Mouse (Mus musculus) v-Abl transformed pro-B cells (cell line): ENCODE results near the gene Tmigd3.

Source experiments
- in situ Hi-C, 2 experiments: fragments of 400-800 bp; cut with MboI; formaldehyde crosslinking; loops; one replicate each; pipeline ENCODE4 v1.15.1; 2025; ENCODE audit not compliant: unreplicated experiment in 2 of 2

Gene Tmigd3

GRCm38 (mm10) chr3:105870558-105870957 is at the start of gene Tmigd3, which contains the start of gene Adora3:
Gene Tmigd3, plus strand, starts transcription at chr3:105870903.
Gene Adora3, plus strand, starts transcription at chr3:105870858.
- in situ Hi-C loops: no loop called here

DNA sequence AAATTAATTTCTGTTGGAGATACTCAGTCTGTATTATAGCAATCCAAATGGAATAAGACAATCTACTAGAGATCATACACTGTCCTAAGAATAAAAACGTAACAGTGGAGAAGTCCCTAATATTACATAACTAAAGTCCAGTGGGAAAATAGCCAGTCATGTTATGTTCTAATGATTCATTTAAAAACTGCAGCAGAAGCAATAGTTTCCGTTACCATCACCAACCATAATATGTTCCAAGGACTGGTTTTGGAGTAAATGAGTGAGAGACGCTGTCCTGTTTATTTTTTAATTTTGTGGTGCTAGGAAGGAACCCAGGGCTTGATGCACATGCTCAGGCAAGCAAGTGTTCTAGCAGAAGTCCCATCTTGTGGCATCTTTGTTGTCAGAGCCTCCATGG is 49.2 kb upstream of the Tmigd3 start:
- in situ Hi-C loops: loop anchor here in 1 of 2 experiments (5.0 kb wide), 1 partner anchor 71 kb away; no protein-coding TSS in a partner anchor

GRCm38 (mm10) chr3:105823609-105824008 is 47.1 kb upstream of the Tmigd3 start:
- in situ Hi-C loops: loop anchor here in 1 of 2 experiments (5.0 kb wide), 1 partner anchor 69 kb away; no protein-coding TSS in a partner anchor

GRCm38 (mm10) chr3:105824103-105824502 is 46.6 kb upstream of the Tmigd3 start:
- in situ Hi-C loops: loop anchor here in 1 of 2 experiments (5.0 kb wide), 1 partner anchor 68 kb away; no protein-coding TSS in a partner anchor

GRCm38 (mm10) chr3:105824704-105825103 is 46.0 kb upstream of the Tmigd3 start:
- in situ Hi-C loops: loop anchor here in 1 of 2 experiments (5.0 kb wide), 1 partner anchor 68 kb away; no protein-coding TSS in a partner anchor

DNA sequence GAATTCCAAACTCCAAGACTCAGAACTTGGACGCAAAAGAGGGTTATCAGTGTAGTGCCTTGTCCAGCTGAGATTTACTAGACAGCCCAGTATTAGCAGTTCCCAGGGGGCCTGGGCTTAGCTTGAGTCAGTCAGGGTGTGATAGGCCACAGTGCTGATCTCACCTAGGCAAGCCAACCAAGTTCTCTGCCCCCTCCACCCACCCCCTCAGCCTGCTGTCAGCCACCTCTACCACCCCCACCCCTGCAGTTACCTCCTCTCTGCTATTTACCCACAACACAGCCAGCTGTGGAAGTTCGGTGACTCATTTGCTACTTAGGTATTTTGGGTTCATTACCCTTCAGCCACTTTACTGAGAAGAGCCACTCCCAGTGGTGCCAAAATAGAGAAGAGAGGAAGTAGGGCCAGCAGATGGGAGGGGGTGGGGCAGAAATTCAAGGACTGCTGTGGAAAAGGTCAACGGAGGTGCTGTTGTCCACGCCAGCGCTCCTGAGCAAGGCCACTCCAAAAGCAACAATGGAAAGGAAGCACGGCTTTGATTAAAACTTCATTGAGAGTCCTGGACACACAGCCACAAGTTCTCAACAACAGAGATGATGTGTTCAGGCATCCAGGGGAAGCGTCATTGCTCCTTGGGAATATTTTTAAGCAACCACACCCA is 45.1 kb upstream of the Tmigd3 start:
- in situ Hi-C loops: no loop called here

DNA sequence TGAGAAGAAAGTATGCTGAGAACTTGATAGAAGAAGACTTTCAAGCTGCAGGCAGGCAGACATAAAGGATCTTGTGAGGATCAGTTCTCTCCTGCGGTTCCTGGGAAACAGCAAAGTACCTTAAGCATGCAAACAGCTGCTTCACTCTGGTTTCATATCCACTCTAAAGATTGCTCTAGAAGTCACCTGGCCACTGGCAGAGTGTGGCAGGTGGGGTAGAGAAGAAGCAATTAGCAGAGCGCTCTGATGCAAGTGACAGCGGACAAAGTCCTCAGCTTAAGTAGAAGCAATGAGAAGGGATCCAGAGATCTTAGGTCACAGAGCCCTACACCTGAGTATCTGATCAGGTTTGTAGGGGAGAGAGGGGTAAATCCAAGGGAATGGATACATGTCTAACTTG is 39.1 kb upstream of the Tmigd3 start:
- in situ Hi-C loops: no loop called here

GRCm38 (mm10) chr3:105835875-105836274 is 34.8 kb upstream of the Tmigd3 start:
- in situ Hi-C loops: no loop called here

DNA sequence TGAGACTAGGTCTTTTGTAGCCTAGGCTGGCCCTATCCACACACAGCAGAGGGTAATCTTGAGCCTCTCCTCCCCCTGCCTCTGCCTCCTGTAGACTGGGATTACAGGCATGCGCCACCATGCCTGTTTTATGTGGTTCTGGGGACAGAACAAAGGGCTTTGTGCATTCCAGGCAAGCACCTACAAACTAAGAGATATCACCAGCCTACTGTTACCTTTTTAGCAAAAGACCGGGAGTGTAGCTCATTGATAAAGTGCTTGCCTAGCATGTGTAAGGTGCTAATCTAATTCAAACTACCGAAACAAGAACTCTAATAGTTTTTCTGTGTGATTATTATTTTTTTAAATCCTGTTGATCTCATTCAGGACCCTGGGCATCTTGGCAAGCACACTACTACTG is 33.8 kb upstream of the Tmigd3 start:
- in situ Hi-C loops: no loop called here

DNA sequence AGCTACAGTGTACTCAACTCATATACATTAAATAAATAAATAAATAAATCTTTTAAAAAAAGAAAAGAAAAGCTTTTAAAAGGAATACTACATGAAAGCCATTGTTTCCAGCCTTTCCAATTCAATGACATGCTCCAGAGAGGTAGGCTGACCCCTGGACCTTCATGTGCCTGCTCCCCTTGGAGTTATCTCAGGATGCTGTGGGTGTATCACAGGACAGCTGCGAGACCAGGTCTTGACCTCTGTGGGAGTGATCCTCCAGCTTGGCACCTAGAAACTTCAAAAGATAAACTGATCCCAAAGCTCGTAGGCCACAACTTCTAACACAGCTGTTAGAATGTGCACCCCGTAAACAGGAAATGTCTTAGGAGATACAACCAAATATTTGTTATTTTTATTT is 32.0 kb upstream of the Tmigd3 start:
- in situ Hi-C loops: no loop called here

DNA sequence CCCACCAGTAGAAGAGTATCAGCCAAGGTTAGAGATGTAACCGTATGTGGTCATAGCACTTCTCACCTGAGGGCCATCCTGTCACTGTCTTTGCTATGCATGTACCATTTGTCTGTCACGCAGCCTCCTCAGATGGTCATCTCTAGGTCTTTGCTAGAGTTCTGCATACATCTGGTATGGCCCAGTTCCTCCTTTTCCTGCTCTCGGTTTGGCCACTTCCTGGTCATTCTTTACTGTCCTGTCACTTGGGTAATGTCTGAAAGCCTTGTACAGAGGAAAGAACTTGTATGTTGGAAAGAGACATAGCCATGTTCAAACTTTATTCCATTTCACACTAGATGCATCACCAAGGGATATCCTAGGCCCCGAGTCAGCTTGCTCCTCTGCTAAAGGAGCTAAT is 30.9 kb upstream of the Tmigd3 start:
- in situ Hi-C loops: no loop called here

GRCm38 (mm10) chr3:105846294-105847069 is 24.2 kb upstream of the Tmigd3 start:
- in situ Hi-C loops: no loop called here

- in situ Hi-C loops: no loop called here
Measured at GRCm38 (mm10) chr3:105853781-105854180, 16.9 kb upstream of the Tmigd3 start.

DNA sequence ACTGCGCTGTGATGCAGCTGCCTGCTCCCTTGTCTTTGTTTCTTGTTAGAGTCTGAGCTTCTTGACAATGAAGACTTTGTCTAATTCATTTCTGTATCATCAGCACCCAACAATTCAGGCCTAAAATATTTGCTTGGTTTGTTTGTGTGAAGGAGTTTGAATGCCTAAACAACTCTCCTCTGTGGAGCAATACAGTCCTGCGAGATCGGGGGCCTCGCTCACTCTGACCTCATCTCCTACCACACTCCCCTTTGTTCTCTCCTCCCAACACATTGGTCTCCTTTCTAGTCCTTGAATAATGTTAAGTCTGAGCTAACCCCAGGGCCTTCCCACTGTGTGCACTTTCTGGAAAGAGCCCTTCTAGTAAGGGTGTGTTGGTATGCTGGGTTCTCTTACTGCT is 15.9 kb upstream of the Tmigd3 start:
- in situ Hi-C loops: no loop called here

DNA sequence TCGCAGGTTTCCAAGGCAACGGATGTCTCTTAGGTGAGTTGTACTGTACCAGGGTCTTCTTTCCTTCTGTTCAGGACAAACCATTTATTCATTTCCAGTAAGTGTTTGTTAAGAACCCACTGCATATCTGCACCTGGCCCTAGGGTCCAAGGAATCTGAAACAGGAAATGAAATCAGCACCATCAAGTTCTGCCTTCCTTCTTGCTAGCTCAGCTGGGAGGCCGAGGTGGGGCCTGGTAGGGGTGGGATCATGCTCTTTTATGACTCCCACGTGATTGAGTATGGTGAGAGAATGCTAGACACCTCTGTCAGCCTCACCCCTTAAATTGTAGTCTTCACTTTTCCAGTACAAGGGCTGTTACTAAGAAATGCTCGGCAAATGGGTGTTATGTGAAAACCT is 13.2 kb upstream of the Tmigd3 start:
- in situ Hi-C loops: no loop called here

DNA sequence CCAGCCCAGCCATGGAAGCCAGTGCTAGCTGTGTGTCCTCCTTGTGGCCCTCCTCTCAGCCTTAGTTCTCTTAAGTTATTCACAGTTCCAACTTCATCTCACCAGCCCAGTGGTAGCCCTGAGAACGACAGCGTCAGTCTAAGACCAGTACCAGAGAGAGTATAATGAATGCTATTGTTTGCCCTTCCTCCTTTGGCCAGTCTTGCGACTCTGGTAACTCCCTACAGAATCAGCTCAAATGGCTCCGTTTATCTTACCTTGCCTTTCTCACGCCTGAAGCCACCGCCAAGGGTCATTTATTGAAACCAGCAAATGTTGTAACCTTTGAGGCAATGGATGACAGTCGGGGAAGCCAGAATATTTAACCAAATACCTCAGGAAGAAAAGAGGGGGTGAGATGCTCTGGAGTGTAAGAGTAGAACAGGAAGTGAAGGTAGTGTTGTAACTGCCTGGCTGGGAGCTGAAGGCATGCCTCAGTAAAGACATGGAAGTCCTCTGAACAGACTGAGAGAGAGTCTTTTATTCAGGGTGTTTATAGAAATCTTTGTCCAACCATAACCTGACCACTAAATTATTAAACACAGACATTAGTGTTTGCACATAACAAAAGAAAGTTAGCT is 8.8 kb upstream of the Tmigd3 start:
- in situ Hi-C loops: no loop called here

- in situ Hi-C loops: no loop called here
Measured at GRCm38 (mm10) chr3:105864123-105864522, 6.6 kb upstream of the Tmigd3 start.

- in situ Hi-C loops: no loop called here
Measured at GRCm38 (mm10) chr3:105865122-105865521, 5.6 kb upstream of the Tmigd3 start.

DNA sequence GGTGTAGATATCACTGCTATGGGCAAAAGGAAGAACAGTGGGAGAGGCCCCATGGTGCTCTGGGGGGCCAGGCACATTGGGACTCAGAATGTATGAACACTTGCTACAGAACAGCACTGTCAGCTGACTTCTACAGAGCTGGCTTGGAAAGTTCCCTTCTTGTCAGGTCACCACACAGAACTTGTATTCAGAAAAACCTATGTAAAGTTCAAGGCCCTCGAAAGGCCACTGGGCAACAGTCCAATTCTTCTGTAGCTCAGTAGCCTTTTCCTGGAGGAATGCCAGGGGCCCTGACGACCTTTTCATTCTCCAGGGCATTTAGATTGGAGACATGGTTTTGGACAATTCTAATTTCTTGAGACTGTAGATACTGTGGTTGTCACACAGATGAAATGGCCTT is 2.6 kb upstream of the Tmigd3 start:
- in situ Hi-C loops: no loop called here

DNA sequence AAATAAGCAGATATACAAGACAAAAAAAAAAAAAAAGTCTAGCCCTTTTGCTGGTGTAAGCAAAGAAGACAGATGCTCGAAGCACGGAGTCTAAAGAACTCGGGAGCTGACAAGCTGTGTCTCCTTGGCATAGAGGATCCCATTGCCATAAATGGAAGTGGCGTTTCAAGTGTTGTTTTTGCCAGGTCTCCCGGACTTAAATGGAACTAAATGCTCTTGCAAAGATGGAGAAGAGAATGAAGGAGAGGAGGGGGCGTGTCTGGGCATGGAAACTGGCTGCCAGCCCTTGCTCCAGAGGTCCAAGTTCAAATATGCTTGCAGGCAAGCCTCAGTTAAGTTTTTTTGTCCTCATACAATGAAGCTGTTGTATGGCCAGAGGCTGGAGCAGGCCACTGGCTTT is 1.3 kb downstream of the Tmigd3 start:
- in situ Hi-C loops: no loop called here

GRCm38 (mm10) chr3:105872579-105872978 is 1.9 kb downstream of the Tmigd3 start:
- in situ Hi-C loops: no loop called here
